Mouse (Mus musculus) heart, postnatal 36 days (tissue): Measurements from ENCODE around the gene Nrg4. TPM values are rescaled to one million over a fixed set of nuclear protein-coding genes. Genes with fewer than 3 reads are reported as not detected.
A peak's percentile ranks its signal among the peaks of the same experiment; 100 is the strongest.
"Not testable (repeated sequence)": the region's sequence is repeated elsewhere in the genome, so short reads cannot be mapped to it uniquely, and the experiment has no call there.

ENCODE experiments used
- DNase-seq, 2 experiments: peaks; one replicate each; pipeline ENCODE4 v3.0.0; 2021 to 2022
- intact Hi-C: fragments of 180-260 bp; cut with DNase I; formaldehyde crosslinking; loops from one replicate; pipeline ENCODE4 v1.15.1; 2025
- total RNA-seq, 2 experiments: library from RNA; stranded (reverse); gene quantifications; 2 replicates each; pipeline ENCODE4 v1.2.3; 2021

Nrg4 gene
- total RNA-seq, 2 experiments from 2014 or later = 1.6 to 1.7 TPM

- intact Hi-C loops = no loop called here
- peak in 1 of 2 experiments; percentile 23 for DNase-seq
Measured at GRCm38 (mm10) chr9:55255604-55256003, 71.0 kb downstream of the Nrg4 start.

- intact Hi-C loops = no loop called here
- no peak for DNase-seq
Measured at GRCm38 (mm10) chr9:55255056-55255455, 71.6 kb downstream of the Nrg4 start.

GRCm38 (mm10) chr9:55253849-55254248 lies 72.8 kb downstream of the Nrg4 start:
- intact Hi-C loops = no loop called here
- no peak for DNase-seq

- DNase-seq, intact Hi-C loops: not testable (repeated sequence)
Measured at GRCm38 (mm10) chr9:55252097-55252496, 74.5 kb downstream of the Nrg4 start.

GRCm38 (mm10) chr9:55250595-55251247 lies 75.9 kb downstream of the Nrg4 start:
- intact Hi-C loops = no loop called here
- DNase-seq = no peak

GRCm38 (mm10) chr9:55248465-55248864 lies 78.2 kb downstream of the Nrg4 start:
- no peak for DNase-seq
- intact Hi-C loops = no loop called here

GRCm38 (mm10) chr9:55246918-55247317 lies 79.7 kb downstream of the Nrg4 start:
- DNase-seq = no peak
- intact Hi-C loops = no loop called here

- DNase-seq = no peak
- intact Hi-C loops = no loop called here
Measured at GRCm38 (mm10) chr9:55246440-55246839, 80.2 kb downstream of the Nrg4 start.

GRCm38 (mm10) chr9:55245057-55245750 lies 81.4 kb downstream of the Nrg4 start:
- DNase-seq = peak in 1 of 2 experiments; percentile 37
- intact Hi-C loops = not testable (repeated sequence)

GRCm38 (mm10) chr9:55244079-55244478 lies 82.6 kb downstream of the Nrg4 start:
- intact Hi-C loops = no loop called here

GRCm38 (mm10) chr9:55243280-55243679 lies 83.4 kb downstream of the Nrg4 start:
- intact Hi-C loops = no loop called here
- DNase-seq = no peak

More at GRCm38 (mm10) chr9:55244079-55244478, 82.6 kb downstream of the Nrg4 start:
- no peak for DNase-seq

- intact Hi-C loops = no loop called here
- no peak for DNase-seq
Measured at GRCm38 (mm10) chr9:55241863-55242685, 84.6 kb downstream of the Nrg4 start.

GRCm38 (mm10) chr9:55240852-55241251 lies 85.8 kb downstream of the Nrg4 start:
- DNase-seq = no peak
- intact Hi-C loops = no loop called here

- intact Hi-C loops = no loop called here
- no peak for DNase-seq
Measured at GRCm38 (mm10) chr9:55236235-55237165, 90.1 kb downstream of the Nrg4 start.

GRCm38 (mm10) chr9:55233076-55233475 lies 93.6 kb downstream of the Nrg4 start:
- DNase-seq, intact Hi-C loops: not testable (repeated sequence)

GRCm38 (mm10) chr9:55232586-55232985 lies 94.1 kb downstream of the Nrg4 start:
- DNase-seq = no peak
- intact Hi-C loops = no loop called here

GRCm38 (mm10) chr9:55232110-55232509 lies 94.5 kb downstream of the Nrg4 start:
- intact Hi-C loops = no loop called here

GRCm38 (mm10) chr9:55231544-55231943 lies 95.1 kb downstream of the Nrg4 start:
- intact Hi-C loops = no loop called here

More at GRCm38 (mm10) chr9:55232110-55232509, 94.5 kb downstream of the Nrg4 start:
- DNase-seq = no peak

GRCm38 (mm10) chr9:55229010-55229409 lies 97.6 kb downstream of the Nrg4 start:
- intact Hi-C loops = no loop called here

More at GRCm38 (mm10) chr9:55231544-55231943, 95.1 kb downstream of the Nrg4 start:
- DNase-seq = no peak

GRCm38 (mm10) chr9:55228149-55228548 lies 98.5 kb downstream of the Nrg4 start:
- no peak for DNase-seq
- intact Hi-C loops = no loop called here

More at GRCm38 (mm10) chr9:55229010-55229409, 97.6 kb downstream of the Nrg4 start:
- no peak for DNase-seq
